Mouse (Mus musculus): ENCODE measurements around the gene Rnls.
A peak's percentile ranks its signal among the peaks of the same experiment; 100 is the strongest.

Gene Rnls

DNA sequence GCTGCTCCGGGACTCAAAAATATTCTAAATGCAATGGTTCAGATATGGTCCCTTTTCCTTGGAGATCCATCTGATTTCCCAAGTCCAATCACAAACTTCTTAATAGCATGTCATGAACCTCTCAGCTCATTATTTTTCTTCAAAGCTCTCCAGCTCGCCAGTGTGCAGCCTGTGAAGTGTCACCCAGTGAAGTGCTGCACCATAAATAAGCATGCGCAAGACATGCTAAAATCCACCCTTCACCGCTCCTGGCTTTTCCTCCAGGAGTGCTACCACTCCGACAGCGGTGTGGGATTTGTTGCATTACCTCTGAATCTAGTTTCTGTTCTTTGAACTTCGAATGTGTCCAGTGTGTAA lies 289.3 kb downstream of the Rnls start:
- no peak for DNase-seq (ENCODE audit: low spot score)

DNA sequence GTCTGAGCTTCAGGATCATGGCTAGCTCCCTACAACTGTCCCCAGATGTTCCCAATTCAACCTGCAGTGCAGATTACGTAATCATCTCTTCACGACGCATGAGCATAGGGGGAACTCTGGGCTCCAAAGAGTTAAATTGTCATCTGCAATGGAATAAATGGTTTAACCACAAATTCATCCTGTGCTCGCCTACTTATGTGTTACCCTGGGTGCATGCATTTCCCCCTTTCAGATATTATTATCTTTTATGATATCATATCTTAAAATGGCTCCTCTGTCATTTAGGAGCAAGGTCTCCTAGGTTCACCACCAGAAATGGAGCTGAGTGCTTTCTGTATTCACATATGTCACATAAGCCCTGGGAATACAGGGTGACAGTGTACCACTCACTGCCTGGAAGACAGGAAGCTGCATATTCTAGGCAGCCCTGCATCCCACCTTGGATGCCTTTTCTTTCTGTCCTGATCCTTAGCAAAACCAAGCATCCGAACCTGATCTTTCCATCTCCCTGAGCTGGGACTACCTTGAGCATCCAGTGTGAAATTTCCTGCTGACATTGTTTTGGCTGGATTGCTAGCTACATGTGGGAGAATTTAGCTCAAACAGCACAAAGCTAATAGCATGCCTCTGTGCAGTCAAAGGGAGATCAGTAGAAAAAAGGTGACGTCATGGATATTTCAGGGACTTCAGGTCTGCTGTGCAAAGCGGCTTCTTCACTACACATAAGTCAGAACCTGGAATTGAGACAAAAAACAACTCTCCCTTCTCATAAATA lies 289.9 kb downstream of the Rnls start:
- no peak for DNase-seq (ENCODE audit: low spot score)

DNA sequence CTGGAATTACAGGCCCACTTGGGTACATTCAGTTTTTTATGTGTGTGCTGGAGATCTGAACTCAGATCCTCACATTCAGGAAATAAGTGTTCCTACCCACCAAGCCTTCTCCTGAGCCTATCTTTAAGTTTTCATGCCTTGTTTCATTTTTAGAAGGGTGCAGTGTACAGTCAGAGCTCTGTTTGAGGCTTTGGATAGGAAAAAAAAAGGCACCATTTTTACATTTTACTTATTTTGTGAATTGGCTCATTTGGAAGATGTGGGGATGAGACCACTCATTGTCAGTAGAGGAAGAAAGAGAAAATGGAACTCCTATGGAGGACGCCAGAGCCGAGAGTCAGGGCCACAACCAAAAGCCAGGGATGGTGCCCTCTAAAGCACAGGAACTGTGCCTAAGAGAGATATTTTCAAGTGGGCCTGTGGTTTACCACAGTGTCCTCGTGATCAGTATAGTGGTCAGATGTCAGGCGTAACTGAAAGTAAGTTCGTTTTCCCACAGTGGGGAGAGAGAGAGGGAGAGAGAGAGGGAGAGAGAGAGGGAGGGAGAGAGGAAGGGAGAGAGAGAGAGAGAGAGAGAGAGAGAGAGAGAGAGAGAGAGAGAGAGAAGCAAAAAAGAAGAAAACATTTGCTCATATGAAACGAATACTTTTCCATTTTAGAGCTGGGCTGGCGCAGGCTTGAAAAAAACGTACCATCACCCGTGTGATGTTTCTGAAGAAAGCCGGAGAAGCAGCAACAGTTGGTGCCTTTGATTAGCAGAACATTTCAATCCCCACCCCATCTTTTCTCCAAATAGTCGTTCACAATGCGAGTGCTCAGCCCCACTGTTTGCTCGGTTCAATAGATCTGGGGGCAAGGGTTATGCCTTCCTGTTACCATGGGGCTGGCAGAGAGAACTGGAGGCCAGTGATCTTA lies 290.7 kb downstream of the Rnls start:
- DNase-seq (ENCODE audit: low spot score): no peak

GRCm38 (mm10) chr19:33100598-33100997 lies 291.5 kb downstream of the Rnls start:
- no peak for DNase-seq (ENCODE audit: low spot score)

DNA sequence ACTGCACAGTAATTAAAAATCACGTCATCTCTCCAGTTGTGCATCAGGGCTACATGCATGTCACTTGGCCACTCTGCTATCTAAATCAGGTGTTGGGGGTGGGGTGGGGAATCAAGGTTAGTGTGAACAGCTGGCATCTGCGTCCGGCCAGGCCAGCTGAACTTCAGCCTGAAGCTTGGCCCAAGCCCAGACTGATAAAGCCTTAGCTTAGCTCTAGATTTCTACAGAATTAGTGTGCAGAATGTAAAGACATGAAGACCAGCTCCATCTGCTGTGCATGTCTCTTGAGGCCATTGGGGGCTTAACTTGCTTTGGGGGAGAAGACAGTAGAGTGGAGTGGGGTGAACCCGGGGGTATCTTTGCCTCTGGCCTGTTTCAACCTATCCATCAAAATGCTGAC lies 292.1 kb downstream of the Rnls start:
- peak; percentile 38 for DNase-seq (ENCODE audit: low spot score)

- DNase-seq (ENCODE audit: low spot score): no peak
These were observed 292.8 kb downstream of the Rnls start for GRCm38 (mm10) chr19:33099201-33099788.

- no peak for DNase-seq (ENCODE audit: low spot score)
These were observed 294.4 kb downstream of the Rnls start for GRCm38 (mm10) chr19:33097691-33098090.

DNA sequence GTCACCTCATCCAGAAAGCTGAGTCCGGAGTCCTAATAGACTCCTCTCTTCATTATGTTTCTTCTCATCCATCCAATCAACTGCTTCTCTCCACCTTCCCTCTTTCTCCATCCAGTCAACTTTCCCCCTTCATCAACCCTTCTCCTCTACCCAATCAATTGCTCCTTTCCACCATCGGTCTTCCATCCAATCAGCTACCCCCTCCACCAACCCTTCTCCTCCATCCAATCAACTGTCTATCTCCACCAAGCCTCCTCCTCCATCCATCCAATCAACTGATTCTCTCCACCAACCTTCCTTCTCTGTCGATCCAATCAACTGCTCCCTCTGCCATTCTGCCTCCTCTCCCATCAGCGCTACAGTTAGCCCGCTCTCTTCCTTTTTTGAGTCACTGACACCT lies 295.5 kb downstream of the Rnls start:
- no peak for DNase-seq (ENCODE audit: low spot score)

- DNase-seq (ENCODE audit: low spot score): no peak
These were observed 299.5 kb downstream of the Rnls start for GRCm38 (mm10) chr19:33092575-33092974.

- no peak for DNase-seq (ENCODE audit: low spot score)
These were observed 300.8 kb downstream of the Rnls start for GRCm38 (mm10) chr19:33091324-33091723.

DNA sequence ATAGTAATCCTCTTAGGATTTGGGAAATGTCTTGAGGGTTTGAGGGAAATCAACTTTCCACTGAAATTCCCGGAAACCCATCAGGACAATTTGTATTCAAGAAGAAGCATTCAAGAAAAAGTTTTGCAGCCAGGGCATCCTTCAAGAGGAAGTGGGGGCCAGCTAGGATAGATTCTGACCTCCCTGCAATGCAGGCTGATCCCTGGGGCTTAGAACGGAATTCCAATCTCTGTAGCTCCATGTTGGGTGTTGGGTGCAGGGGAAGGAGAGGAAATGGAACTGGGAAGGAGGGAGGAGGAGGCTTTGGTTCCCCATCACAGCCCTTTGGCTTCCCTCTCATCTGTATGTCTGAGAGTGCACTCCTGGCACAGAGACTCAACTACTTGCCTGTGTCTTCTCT lies 303.2 kb downstream of the Rnls start:
- no peak for DNase-seq (ENCODE audit: low spot score)

DNA sequence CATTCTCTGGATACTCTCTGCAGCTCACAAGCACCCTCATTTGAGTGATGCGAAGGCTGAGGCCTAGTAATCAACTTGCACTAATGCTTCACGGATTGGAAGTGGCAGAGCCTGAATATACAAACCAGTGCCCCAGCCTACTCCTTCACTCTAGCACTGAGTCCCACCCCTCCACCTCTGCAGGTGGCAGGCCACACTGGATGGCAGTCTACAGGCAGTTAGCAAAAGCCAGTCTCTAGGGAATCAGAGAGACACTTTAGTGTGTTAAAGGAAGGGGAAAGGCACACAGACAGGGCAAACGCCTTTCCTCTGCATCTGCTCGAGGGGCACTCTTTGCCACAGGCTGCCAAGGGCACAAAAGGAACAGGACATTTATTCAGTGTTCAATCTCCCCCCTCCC lies 304.1 kb downstream of the Rnls start:
- DNase-seq (ENCODE audit: low spot score): no peak

All from ovary, postnatal 36 days (tissue).